Mouse (Mus musculus) right cerebral cortex, adult 2 months (tissue): ENCODE data around the gene Rnf213.

Source experiments
- DNase-seq, 2 experiments: peaks; one replicate each; pipeline ENCODE4 v3.0.0; 2021 to 2022; ENCODE audit warnings: low spot score in 2 of 2

The Rnf213 gene

DNA sequence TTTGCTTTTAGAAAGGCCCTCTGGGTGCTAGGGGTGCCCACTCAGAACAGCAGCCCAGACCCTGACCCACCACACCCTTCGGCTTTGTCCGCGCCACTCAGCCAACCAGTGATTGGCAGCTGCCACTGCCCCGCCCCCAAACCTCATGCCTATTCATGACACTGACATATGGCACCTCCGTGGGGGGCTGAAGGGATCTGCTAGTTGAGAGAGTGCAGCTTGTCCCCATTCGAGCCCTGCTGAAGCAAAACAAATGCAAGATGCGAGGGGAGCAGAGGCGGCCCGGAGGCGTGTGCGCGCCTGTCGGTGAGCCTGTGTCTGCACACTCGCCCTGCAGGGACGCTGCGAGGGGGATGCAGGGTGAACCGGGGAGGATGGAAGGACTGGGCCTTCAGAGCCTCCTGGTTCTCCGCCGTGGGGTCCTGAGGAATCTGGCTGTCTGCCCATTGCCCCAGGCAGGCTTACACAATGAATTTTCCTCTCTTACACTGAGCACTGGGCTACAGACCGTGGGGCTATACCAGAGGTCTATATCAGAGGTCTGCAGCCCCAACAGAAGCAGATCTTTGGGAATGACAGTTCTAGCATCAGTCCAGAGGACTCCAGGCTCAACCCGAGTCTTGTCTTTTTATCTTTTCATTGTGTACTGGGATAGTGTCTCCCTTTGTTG lies 122.2 kb downstream of the Rnf213 start:
- DNase-seq, result peak; percentile 74 to 75

- peak; percentile 79 to 80 for DNase-seq
These were observed 123.2 kb downstream of the Rnf213 start for GRCm38 (mm10) chr11:119515823-119516676.

DNA sequence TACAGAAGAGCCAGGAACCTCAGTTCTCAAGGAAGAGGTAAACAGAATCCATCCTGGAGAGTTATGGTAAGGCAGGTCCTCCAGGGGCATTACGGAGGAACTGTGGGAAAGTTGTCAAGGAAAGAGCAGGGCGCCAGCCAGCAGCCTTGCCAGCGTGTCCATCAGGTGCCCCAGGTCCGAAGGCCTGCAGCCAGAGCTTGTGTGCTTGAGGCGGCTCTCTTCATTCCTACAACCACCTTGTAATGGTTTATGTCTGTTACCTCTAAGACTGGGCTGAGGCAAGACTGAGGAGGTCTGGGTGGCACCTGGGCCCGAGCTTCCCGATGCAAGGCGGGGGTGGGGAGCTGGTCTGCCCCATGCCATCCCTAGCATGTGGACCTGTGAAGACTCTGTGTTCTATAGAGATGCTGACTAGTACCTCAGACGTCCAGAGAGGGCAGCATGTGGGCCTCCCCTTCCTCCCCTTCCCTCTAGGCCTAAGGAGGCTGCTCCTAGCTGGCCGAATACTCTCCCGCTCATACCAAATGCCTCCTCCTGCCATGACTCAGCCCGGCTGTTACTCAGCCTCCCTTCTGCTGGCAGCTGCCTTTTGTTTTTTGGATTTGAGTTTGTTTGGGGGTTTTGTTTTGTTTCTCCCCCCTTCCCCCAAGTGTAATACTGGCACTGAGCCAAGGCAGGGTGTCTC lies 123.9 kb downstream of the Rnf213 start:
- DNase-seq, result peak; percentile 63 to 66

- DNase-seq, result no peak
These were observed 126.5 kb downstream of the Rnf213 start for GRCm38 (mm10) chr11:119519387-119519786.

GRCm38 (mm10) chr11:119520005-119520712 lies 127.3 kb downstream of the Rnf213 start:
- DNase-seq, result no peak

DNA sequence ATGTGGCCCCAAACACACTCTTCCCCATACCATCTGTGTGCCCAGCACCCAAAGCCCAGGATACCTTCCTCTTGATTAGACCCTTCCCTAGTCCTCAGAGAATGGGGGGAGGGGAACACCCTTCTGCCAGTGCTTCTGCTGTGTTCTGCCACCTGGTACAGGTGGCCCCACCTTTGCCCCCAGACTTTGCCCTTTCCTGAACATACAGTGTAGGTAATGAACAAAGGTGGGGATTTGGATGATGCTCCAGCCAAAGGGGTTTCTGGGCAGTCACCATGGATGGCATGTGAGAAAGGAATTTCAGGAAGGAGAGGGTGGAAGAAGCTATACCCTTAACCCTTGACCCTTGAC lies 127.8 kb downstream of the Rnf213 start:
- DNase-seq, result no peak

- no peak for DNase-seq
These were observed 129.2 kb downstream of the Rnf213 start for GRCm38 (mm10) chr11:119521920-119522710.

DNA sequence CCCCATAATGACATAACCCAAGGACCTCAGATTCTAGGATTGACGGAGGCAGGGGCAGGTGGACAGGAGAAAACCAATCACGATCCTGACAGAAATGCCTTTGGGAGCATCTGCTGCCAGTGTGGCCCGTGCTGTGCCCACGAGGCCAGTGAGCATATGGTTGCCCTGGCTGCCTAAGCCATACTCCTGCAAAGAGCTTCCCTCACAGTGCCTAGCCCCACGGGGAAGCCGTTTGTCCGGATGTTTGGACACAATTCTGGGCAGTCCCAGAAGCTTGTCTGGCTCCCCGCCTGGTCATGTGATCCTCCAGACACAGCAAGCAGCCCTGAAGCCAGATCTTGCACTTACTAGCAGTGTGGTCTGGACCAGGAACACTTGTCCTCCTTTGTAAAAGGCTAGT lies 129.9 kb downstream of the Rnf213 start:
- no peak for DNase-seq

DNA sequence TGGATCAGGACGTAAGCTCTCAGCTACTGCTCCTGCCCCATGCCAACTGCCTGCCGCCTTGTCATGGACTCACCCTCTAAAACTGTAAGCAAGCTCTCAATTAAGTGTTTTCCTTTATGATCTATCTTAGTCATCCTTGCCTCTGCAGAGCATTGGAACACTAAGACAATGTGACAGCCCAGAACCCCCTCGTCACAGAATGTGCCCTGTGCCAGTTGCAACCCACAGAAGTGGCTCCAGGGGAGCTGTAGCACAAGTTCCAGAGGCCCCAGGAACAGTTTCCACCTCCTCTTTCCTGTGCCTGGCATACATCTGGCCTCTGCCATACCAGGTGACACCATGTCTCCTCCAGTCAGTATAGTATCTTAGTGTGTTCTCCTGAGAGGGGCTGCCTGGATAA lies 130.5 kb downstream of the Rnf213 start:
- no peak for DNase-seq

DNA sequence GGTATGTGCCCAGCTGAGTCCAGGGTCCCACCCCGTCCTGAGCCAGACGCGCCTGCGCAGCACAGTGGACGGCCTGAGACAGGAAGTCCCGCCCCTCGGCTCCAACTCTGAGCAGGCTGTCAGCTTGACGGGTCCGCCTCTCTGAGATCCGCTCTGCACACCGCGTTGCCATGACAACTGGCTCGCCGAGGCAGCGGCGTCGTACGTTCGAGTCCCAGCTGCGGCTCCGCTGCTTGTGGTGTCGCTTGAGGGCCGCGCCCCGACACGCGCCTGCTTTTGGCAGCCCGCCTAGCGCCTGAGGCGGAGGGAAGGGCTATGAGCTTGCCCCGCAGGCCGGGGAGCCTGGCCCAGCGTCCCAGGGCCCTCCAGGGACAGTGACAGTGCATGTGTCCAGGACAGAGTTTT lies 131.6 kb downstream of the Rnf213 start:
- peak; percentile 72 to 76 for DNase-seq

DNA sequence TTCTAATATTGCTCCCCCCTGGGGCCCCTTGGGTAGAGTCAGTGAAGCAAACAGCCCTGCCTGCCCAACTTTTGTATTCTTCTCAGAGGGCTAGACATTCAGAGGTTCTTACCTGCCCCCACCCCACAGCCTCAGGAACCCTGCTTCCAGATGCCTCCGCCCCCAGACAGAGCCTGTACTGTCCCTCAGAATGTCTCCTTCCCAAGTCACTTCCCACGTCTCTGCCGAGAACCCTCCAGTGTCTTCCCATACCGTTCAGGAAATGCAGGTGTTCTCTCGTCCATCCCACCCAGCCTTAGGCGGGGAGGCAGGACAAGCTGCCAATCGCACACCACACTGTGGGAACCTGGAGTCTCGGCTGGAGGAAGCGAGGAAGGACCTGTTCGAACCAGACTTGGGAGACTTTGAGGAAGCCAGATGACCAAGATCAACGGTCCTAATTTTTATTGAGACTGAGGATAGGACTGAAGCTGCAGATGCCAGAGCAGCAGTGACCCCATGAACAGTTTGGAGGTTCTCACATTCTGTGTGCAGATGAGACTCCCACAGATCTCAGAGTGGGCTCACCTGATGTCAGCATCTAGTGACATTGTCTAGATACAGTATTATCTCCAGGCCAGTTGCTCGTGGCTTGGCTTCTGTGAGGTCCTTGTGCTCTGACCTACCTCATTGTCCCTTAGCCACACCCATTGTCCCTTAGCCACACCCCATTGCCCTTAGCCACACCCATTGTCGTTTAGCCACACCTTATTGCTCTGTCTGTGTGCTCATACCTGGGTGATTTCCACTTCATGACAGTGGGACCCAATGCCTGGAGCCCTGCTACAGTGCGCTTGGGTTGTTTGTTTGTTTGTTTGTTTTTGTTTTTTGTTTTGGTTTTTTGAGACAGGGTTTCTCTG lies 133.4 kb downstream of the Rnf213 start:
- DNase-seq, result no peak

GRCm38 (mm10) chr11:119528930-119529329 lies 136.0 kb downstream of the Rnf213 start:
- no peak for DNase-seq

DNA sequence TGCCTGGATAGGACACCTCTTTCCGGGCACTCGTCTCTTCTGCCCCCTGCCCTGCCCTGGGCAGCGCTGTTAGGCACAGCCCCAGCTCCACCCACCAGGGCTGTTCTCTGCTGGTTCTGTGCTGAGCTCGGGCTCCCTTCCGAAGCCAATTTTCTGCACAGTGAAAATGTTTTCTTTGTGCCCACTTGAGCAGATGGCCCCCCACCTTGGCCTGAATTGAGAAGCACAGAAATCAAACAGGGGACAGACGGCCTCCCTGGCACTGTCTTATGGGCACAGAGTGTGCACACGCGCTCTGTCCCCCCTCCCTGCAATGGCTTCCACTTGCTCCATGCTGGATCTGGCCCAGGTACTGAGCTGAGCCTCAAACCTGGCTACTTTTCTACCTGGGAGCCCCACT lies 139.6 kb downstream of the Rnf213 start:
- no peak for DNase-seq

DNA sequence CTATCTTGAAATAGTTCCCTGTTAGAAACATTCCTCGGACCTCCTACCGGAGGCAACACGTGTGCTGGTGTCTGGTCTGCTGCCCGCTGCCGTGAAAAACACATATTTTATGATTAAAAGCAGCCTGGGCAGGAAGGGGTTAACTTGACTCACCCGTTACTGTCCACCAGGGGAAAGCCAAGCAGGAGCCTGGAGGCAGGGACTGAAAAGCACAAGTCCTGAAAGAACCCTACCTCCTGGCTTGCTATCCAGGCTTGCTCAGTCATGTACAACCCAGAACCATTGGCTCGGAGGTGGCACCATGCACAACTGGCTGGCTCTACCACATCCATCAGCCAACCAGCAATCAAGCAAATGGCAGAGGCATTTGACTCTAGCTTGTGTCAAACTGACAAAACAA lies 140.8 kb downstream of the Rnf213 start:
- no peak for DNase-seq
